Mouse (Mus musculus): Measurements from ENCODE around the gene Plekha7. TPM values are rescaled to one million over a fixed set of nuclear protein-coding genes. Genes with fewer than 3 reads are reported as not detected.

The Plekha7 gene
- total and polyA plus RNA-seq, 2 experiments from 2014 or later, result 9.0 to 20.9 TPM

DNA sequence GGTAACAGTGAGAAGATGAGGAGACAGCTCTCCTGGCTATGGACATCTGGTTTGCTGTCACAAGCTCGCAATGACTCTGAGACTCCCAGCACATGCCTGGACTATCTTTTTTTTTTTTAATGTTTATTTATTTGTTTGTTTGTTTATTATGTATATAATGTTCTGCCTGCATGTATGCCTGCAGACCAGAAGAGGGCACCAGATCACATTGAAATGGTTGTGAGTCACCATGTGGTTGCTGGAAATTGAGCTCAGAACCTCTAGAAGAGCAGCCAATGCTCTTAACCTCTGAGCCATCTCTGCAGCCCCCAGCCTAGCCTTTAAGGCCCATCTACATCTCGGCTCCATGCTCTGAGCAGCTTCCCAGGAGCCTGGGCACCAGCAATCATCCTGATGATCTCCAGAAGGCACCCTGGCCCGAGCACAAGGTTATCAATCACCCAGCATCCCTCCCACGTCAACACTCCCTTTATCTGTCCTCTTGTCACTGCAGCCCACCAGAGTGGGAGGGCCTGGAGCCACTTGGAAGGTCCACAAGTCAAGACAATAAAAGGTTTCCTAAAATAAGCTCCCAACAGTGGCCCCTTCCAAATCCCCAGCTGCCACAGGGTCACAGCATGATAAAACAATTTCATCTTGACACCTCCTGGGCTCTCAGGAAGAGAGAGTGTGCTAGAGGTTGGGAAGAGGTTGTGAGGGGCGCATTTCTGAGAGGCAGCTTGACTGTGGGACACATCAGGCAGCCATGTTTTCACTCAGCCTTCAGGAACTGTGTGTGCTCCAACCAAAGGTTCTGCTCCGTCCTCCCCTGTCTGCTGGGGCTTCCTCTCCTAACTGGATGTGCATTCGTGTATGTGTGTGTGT, 63.6 kb downstream of the Plekha7 start:
- no peak for DNase-seq (ENCODE audit: low spot score)
- H3K27me3 ChIP-seq (ENCODE audit: insufficient read depth, low read length), result no peaks in the 10 kb centered on the region
- no peak for ATAC-seq (ENCODE audit: low FRiP score)

GRCm38 (mm10) chr7:116242810-116243209, 65.4 kb downstream of the Plekha7 start:
- Histone ChIP-seq H3K4me1 (ENCODE audit: insufficient read depth, low read length) (peaks cover 7% of the 10 kb centered on the region; the same call in 1 of the 2 replicates), H3K9me3 (ENCODE audit: low read length) (no peaks in the 10 kb centered on the region), H3K27me3 (ENCODE audit: insufficient read depth, low read length) (no peaks in the 10 kb centered on the region), H3K4me2 (ENCODE audit: low read depth, low read length, poor library complexity, severe bottlenecking) (no peak overlapping the region), H3K9ac (replicated peaks; ENCODE audit: low read length, poor library complexity, severe bottlenecking) (no peak overlapping the region), H3K4me3 (ENCODE audit: low read depth, low read length) (no peak overlapping the region), H3K36me3 (ENCODE audit: insufficient read depth, low read length) (no peaks in the 10 kb centered on the region), H3K27ac (ENCODE audit: low read depth, low read length) (no peak overlapping the region)
- no peak for DNase-seq (ENCODE audit: low spot score)
- TF ChIP-seq CTCF (IDR thresholded peaks at IDR 0.05), result no peak
- 86% methylated on average over 3 of the region's 3 CpGs for WGBS
- ATAC-seq (ENCODE audit: low FRiP score), result no peak

More for the DNA sequence above, 63.6 kb downstream of the Plekha7 start:
- Histone ChIP-seq H3K4me2 (ENCODE audit: low read depth, low read length, poor library complexity, severe bottlenecking) (no peak overlapping the region), H3K9me3 (ENCODE audit: low read length) (no peaks in the 10 kb centered on the region), H3K27ac (ENCODE audit: low read depth, low read length) (no peak overlapping the region), H3K9ac (replicated peaks; ENCODE audit: low read length, poor library complexity, severe bottlenecking) (no peak overlapping the region), H3K4me3 (ENCODE audit: low read depth, low read length) (no peak overlapping the region), H3K4me1 (ENCODE audit: insufficient read depth, low read length) (peaks cover 5% of the 10 kb centered on the region; the same call in 1 of the 2 replicates), H3K36me3 (ENCODE audit: insufficient read depth, low read length) (no peaks in the 10 kb centered on the region)
- WGBS, result 61% methylated on average over 7 of the region's 7 CpGs
- peak; percentile 68 for TF ChIP-seq CTCF (IDR thresholded peaks at IDR 0.05)

- Histone ChIP-seq H3K36me3 (ENCODE audit: insufficient read depth, low read length) (no peaks in the 10 kb centered on the region), H3K4me3 (ENCODE audit: low read depth, low read length) (no peak overlapping the region), H3K27me3 (ENCODE audit: insufficient read depth, low read length) (no peaks in the 10 kb centered on the region), H3K9me3 (ENCODE audit: low read length) (no peaks in the 10 kb centered on the region), H3K27ac (ENCODE audit: low read depth, low read length) (no peak overlapping the region), H3K4me1 (ENCODE audit: insufficient read depth, low read length) (peaks cover 6% of the 10 kb centered on the region; the same call in 1 of the 2 replicates), H3K4me2 (ENCODE audit: low read depth, low read length, poor library complexity, severe bottlenecking) (no peak overlapping the region), H3K9ac (replicated peaks; ENCODE audit: low read length, poor library complexity, severe bottlenecking) (no peak overlapping the region)
- no peak for TF ChIP-seq CTCF (IDR thresholded peaks at IDR 0.05)
- no peak for ATAC-seq (ENCODE audit: low FRiP score)
- whole genome bisulfite sequencing, result 57% methylated on average over 7 of the region's 7 CpGs
- no peak for DNase-seq (ENCODE audit: low spot score)
Measured at GRCm38 (mm10) chr7:116241601-116242000, 66.6 kb downstream of the Plekha7 start.

DNA sequence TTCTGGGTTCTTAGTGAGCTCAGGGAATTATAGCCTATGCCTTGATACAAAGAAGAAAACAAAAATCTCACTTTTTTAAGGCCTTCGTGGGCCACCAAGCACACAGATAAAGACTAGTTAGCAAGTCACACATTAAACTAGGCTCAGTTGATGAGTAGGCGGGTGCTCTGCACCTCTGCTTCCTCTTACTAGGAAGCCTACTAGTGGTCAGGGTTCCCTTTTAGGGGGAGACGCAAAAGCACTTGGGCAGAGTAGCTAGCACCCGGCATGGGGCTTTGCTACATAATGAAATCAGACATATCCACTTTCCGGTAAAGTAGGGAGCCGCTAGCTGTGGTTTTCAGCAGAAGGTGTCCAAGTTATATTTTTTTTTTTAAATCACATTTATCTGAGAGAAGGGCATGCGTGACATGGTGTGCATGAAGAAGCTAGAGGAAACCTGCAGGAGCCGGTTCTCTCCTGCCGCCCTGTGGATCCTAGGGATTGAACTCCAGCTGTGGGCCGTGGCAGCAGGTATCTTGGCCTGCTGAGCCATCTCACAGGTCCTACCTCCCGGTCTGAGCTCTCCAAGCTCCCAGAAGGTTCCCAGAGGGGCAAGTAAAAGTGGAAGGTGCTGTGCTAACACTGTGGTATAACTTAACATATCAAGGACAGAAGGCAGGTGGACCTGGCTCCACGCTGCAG, 67.2 kb downstream of the Plekha7 start:
- 81% methylated on average over 12 of the region's 12 CpGs for WGBS
- peaks cover 6% of the 10 kb centered on the region; the same call in 1 of the 2 replicates for H3K4me1 ChIP-seq (ENCODE audit: insufficient read depth, low read length)
- ATAC-seq (ENCODE audit: low FRiP score), result no peak

GRCm38 (mm10) chr7:116240353-116240752, 67.8 kb downstream of the Plekha7 start:
- Histone ChIP-seq H3K4me1 (ENCODE audit: insufficient read depth, low read length) (0 out of 2 replicates have a peak, but pooled peaks cover 5% of the 10 kb centered on the region), H3K36me3 (ENCODE audit: insufficient read depth, low read length) (no peaks in the 10 kb centered on the region), H3K9ac (replicated peaks; ENCODE audit: low read length, poor library complexity, severe bottlenecking) (no peak overlapping the region), H3K27ac (ENCODE audit: low read depth, low read length) (no peak overlapping the region), H3K4me2 (ENCODE audit: low read depth, low read length, poor library complexity, severe bottlenecking) (no peak overlapping the region), H3K4me3 (ENCODE audit: low read depth, low read length) (no peak overlapping the region), H3K9me3 (ENCODE audit: low read length) (no peaks in the 10 kb centered on the region), H3K27me3 (ENCODE audit: insufficient read depth, low read length) (no peaks in the 10 kb centered on the region; the same call in 1 of the 2 replicates)
- 86% methylated on average over 4 of the region's 4 CpGs for WGBS
- ATAC-seq (ENCODE audit: low FRiP score), result no peak
- TF ChIP-seq CTCF (IDR thresholded peaks at IDR 0.05), result no peak
- no peak for DNase-seq (ENCODE audit: low spot score)

More for the DNA sequence above, 67.2 kb downstream of the Plekha7 start:
- Histone ChIP-seq H3K27me3 (ENCODE audit: insufficient read depth, low read length) (no peaks in the 10 kb centered on the region), H3K36me3 (ENCODE audit: insufficient read depth, low read length) (no peaks in the 10 kb centered on the region), H3K9ac (replicated peaks; ENCODE audit: low read length, poor library complexity, severe bottlenecking) (no peak overlapping the region), H3K9me3 (ENCODE audit: low read length) (no peaks in the 10 kb centered on the region), H3K27ac (ENCODE audit: low read depth, low read length) (no peak overlapping the region), H3K4me3 (ENCODE audit: low read depth, low read length) (no peak overlapping the region), H3K4me2 (ENCODE audit: low read depth, low read length, poor library complexity, severe bottlenecking) (no peak overlapping the region)
- DNase-seq (ENCODE audit: low spot score), result no peak
- TF ChIP-seq CTCF (IDR thresholded peaks at IDR 0.05), result no peak

- H3K4me2 ChIP-seq (ENCODE audit: low read depth, low read length, poor library complexity, severe bottlenecking), result no peak overlapping the region
- H3K4me3 ChIP-seq (ENCODE audit: low read depth, low read length), result no peak overlapping the region
- no peak for ATAC-seq (ENCODE audit: low FRiP score)
Measured at GRCm38 (mm10) chr7:116238320-116238719, 69.9 kb downstream of the Plekha7 start.

More at GRCm38 (mm10) chr7:116238320-116238719, 69.9 kb downstream of the Plekha7 start:
- no peaks in the 10 kb centered on the region for H3K9me3 ChIP-seq (ENCODE audit: low read length)
- 0 out of 2 replicates have a peak, but pooled peaks cover 10% of the 10 kb centered on the region for H3K4me1 ChIP-seq (ENCODE audit: insufficient read depth, low read length)
- no peaks in the 10 kb centered on the region; the same call in 1 of the 2 replicates for H3K27me3 ChIP-seq (ENCODE audit: insufficient read depth, low read length)
- no peak overlapping the region for H3K27ac ChIP-seq (ENCODE audit: low read depth, low read length)
- TF ChIP-seq CTCF (IDR thresholded peaks at IDR 0.05), result no peak
- H3K9ac ChIP-seq (replicated peaks; ENCODE audit: low read length, poor library complexity, severe bottlenecking), result no peak overlapping the region
- WGBS, result 68% methylated on average over 4 of the region's 4 CpGs
- DNase-seq (ENCODE audit: low spot score), result no peak
- H3K36me3 ChIP-seq (ENCODE audit: insufficient read depth, low read length), result no peaks in the 10 kb centered on the region

Measured in midbrain, postnatal 0 days (tissue).